Mouse (Mus musculus): Measurements from ENCODE around the gene Ttyh1.

DNA sequence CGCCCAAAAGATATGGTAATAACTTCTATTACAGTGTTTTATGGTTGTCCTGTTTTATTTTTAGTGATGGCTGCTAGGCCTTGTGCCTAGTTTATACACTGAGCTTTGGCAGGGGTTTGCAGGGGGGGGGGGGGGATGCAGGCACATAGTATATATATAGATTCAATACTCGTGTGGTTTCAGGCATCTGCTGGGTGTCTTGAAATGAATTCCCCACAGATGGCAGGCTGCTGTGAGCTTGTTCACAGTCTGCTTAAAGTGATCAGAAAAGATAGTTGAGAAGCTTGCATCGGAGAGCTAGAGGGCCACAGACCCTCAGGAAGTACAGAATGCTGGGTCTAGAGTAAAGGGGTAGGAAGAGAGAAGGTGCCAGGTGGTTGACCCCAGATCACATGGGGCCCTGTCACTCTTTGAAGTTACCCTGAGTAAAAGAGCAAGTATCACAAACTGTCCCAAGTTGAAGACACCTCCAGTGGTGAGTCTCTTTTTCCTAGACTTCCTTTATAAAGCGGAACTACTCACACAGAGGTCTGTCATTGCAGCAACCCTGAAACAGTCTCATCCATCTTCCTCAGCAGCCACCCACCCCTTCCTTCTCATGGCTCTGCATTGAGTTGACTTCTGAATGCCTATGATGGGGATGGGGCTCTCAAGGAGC, 31.8 kb upstream of the Ttyh1 start:
- TF ChIP-seq CTCF (IDR thresholded peaks at IDR 0.05; ENCODE audit: low read depth) (no peak), EP300 (optimal IDR thresholded peaks at IDR 0.05) (no peak)

All from stomach, postnatal 0 days (tissue).